Mouse (Mus musculus) CH12.LX (cell line): ENCODE measurements at regions not wholly inside any gene's neighbourhood (a gene's known extent, or its start where the extent isn't known, plus 50 kb on each side); places are given as distances from the start of the nearest gene placed in this dataset.

Experiments
- DNase-seq: peaks from one replicate; pipeline ENCODE4 v3.0.0-alpha.2; 2013; ENCODE audit errors: extremely low read depth
- H3K27ac ChIP-seq: 2 replicates; pipeline ENCODE4 v1.5.1; 2012; ENCODE audit warnings: low read depth, mild to moderate bottlenecking, control low read depth, moderate library complexity; ENCODE audit not compliant: insufficient read depth
- H3K27me3 ChIP-seq: replicated peaks from 2 replicates; pipeline ENCODE3; 2012; ENCODE audit warnings: inconsistent platforms
- H3K36me3 ChIP-seq, 2 experiments: replicated peaks in 1 of 2; 2 replicates each; pipeline versions ENCODE3 to v1.6.1; 2012; ENCODE audit warnings: inconsistent platforms in 1 of 2, low read length in 1 of 2, mild to moderate bottlenecking in 1 of 2, mixed read lengths in 1 of 2, moderate library complexity in 1 of 2; ENCODE audit not compliant: control insufficient read depth in 1 of 2, insufficient read depth in 1 of 2
- H3K4me1 ChIP-seq, 2 experiments: 2 replicates each; pipeline ENCODE4 v1.6.1; 2012; ENCODE audit warnings: inconsistent platforms in 1 of 2, moderate library complexity in 1 of 2; ENCODE audit not compliant: insufficient read depth in 2 of 2, control insufficient read depth in 1 of 2
- H3K4me2 ChIP-seq: 2 replicates; pipeline ENCODE4 v1.6.1; 2012; ENCODE audit warnings: low read depth, mild to moderate bottlenecking, control low read depth; ENCODE audit not compliant: poor library complexity, insufficient read depth, severe bottlenecking
- H3K4me3 ChIP-seq, 3 experiments: fragments of 150-350 bp in 1 of 3; sonication (generic) in 1 of 3; replicated peaks in 1 of 3; 2 replicates each; pipeline versions ENCODE3 to v1.5.1; 2011 to 2012; ENCODE audit warnings: low read depth in 2 of 3, low read length in 2 of 3, mild to moderate bottlenecking in 2 of 3, moderate library complexity in 2 of 3, control low read depth in 1 of 3, improper control_type of control experiment in 1 of 3, inconsistent platforms in 1 of 3, mixed read lengths in 1 of 3; ENCODE audit not compliant: poor library complexity in 1 of 3
- H3K79me2 ChIP-seq: replicated peaks from 2 replicates; pipeline ENCODE4 v1.6.1; 2012; ENCODE audit warnings: mild to moderate bottlenecking, moderate library complexity; ENCODE audit not compliant: control insufficient read depth, poor library complexity, insufficient read depth, severe bottlenecking; ENCODE audit errors: extremely low read depth
- H3K9ac ChIP-seq: 2 replicates; pipeline ENCODE4 v1.6.1; 2012; ENCODE audit warnings: low read depth, mild to moderate bottlenecking, control low read depth, moderate library complexity; ENCODE audit not compliant: insufficient read depth
- H3K9me3 ChIP-seq: replicated peaks from 2 replicates; pipeline ENCODE3; 2012; ENCODE audit warnings: low read length, inconsistent platforms, mixed read lengths
- BHLHE40 ChIP-seq: IDR thresholded peaks from 2 replicates; pipeline ENCODE4 v1.6.1; 2011; ENCODE audit warnings: mild to moderate bottlenecking, low read depth, low read length, improper control_type of control experiment
- CHD2 ChIP-seq: IDR thresholded peaks from 2 replicates; pipeline ENCODE4 v1.6.1; 2011; ENCODE audit warnings: low read length, improper control_type of control experiment
- E2F4 ChIP-seq: IDR thresholded peaks from 2 replicates; pipeline ENCODE4 v1.6.1; 2011; ENCODE audit warnings: low read depth, low read length, improper control_type of control experiment; ENCODE audit not compliant: insufficient replicate concordance
- EP300 ChIP-seq: IDR thresholded peaks from 2 replicates; pipeline ENCODE4 v1.6.1; 2011; ENCODE audit warnings: low read length, improper control_type of control experiment
- ETS1 ChIP-seq: conservative IDR thresholded peaks from 2 replicates; pipeline ENCODE4 v1.6.1; 2012; ENCODE audit warnings: low read depth, mild to moderate bottlenecking, inconsistent platforms, low read length, improper control_type of control experiment, moderate library complexity
- GABPA ChIP-seq: IDR thresholded peaks from 2 replicates; pipeline ENCODE4 v1.6.1; 2012; ENCODE audit warnings: low read depth, low read length, improper control_type of control experiment, inconsistent platforms; ENCODE audit not compliant: insufficient replicate concordance
- IRF4 ChIP-seq: IDR thresholded peaks from 2 replicates; pipeline ENCODE4 v1.6.1; 2014; ENCODE audit warnings: low read depth, mild to moderate bottlenecking, inconsistent platforms, low read length, improper control_type of control experiment
- JUND ChIP-seq: conservative IDR thresholded peaks from 2 replicates; pipeline ENCODE4 v1.6.1; 2011; ENCODE audit warnings: low read depth, low read length, improper control_type of control experiment
- KAT2A ChIP-seq: IDR thresholded peaks from 2 replicates; pipeline ENCODE4 v1.6.1; 2012; ENCODE audit warnings: low read length, improper control_type of control experiment, inconsistent platforms; ENCODE audit not compliant: insufficient replicate concordance
- MAFK ChIP-seq: IDR thresholded peaks from 2 replicates; pipeline ENCODE4 v1.6.1; 2011; ENCODE audit warnings: low read length, improper control_type of control experiment; ENCODE audit not compliant: insufficient replicate concordance
- MAX ChIP-seq: IDR thresholded peaks from 2 replicates; pipeline ENCODE4 v1.6.1; 2011; ENCODE audit warnings: low read length, improper control_type of control experiment
- MAZ ChIP-seq: IDR thresholded peaks from 2 replicates; pipeline ENCODE4 v1.6.1; 2012; ENCODE audit warnings: low read depth, mild to moderate bottlenecking, inconsistent platforms, low read length, improper control_type of control experiment, moderate library complexity
- MXI1 ChIP-seq: IDR thresholded peaks from 2 replicates; pipeline ENCODE4 v1.6.1; 2011; ENCODE audit warnings: mild to moderate bottlenecking, low read depth, low read length, improper control_type of control experiment
- MYC ChIP-seq: IDR thresholded peaks from 2 replicates; pipeline ENCODE4 v1.6.1; 2011; ENCODE audit warnings: low read depth, mild to moderate bottlenecking, improper control_type of control experiment, low read length
- NELFE ChIP-seq: IDR thresholded peaks from 2 replicates; pipeline ENCODE4 v1.6.1; 2011; ENCODE audit warnings: low read depth, low read length, improper control_type of control experiment
- NRF1 ChIP-seq: IDR thresholded peaks from 2 replicates; pipeline ENCODE4 v1.6.1; 2014; ENCODE audit warnings: low read depth, mild to moderate bottlenecking, inconsistent platforms, low read length, improper control_type of control experiment, moderate library complexity
- PAX5 ChIP-seq: IDR thresholded peaks from 2 replicates; pipeline ENCODE4 v1.6.1; 2012; ENCODE audit warnings: low read length, inconsistent platforms, mixed read lengths
- POLR2AphosphoS2 ChIP-seq: IDR thresholded peaks from 2 replicates; pipeline ENCODE4 v1.6.1; 2011; ENCODE audit warnings: low read depth, low read length, improper control_type of control experiment
- RAD21 ChIP-seq: IDR thresholded peaks from 2 replicates; pipeline ENCODE4 v1.6.1; 2011; ENCODE audit warnings: low read depth, mild to moderate bottlenecking, low read length, improper control_type of control experiment, moderate library complexity
- RCOR1 ChIP-seq: conservative IDR thresholded peaks from 2 replicates; pipeline ENCODE4 v1.6.1; 2012; ENCODE audit warnings: low read depth, mild to moderate bottlenecking, inconsistent platforms, low read length, improper control_type of control experiment
- UBTF ChIP-seq: IDR thresholded peaks from 2 replicates; pipeline ENCODE4 v1.6.1; 2012; ENCODE audit warnings: low read depth, mild to moderate bottlenecking, inconsistent platforms, low read length, improper control_type of control experiment, moderate library complexity
- USF1 ChIP-seq: IDR thresholded peaks from 2 replicates; pipeline ENCODE4 v1.6.1; 2014; ENCODE audit warnings: low read depth, mild to moderate bottlenecking, inconsistent platforms, low read length, improper control_type of control experiment
- dilution Hi-C: fragments of 300-500 bp; cut with MboI; formaldehyde crosslinking; loops from 2 replicates; pipeline ENCODE4 v1.14.3; 2020; ENCODE audit warnings: low sequenced_read_pairs; ENCODE audit not compliant: extremely low pct_unique_long_range_greater_than_20kb, extremely low pct_ligation_motif_present
- in situ Hi-C: fragments of 300-500 bp; cut with MboI; formaldehyde crosslinking; loops from 3 replicates; pipeline ENCODE4 v1.14.3; 2019; ENCODE audit warnings: low sequenced_read_pairs, low pct_ligation_motif_present, low pct_unique_long_range_greater_than_20kb, mixed read lengths

GRCm38 (mm10) chr1:23207843-23208242 is 105.8 kb upstream of the 4933415F23Rik start:
- DNase-seq = no peak
- dilution Hi-C loops = no loop called here
- no peak overlapping the region for H3K27ac ChIP-seq
- H3K4me2 ChIP-seq = no peak overlapping the region
- no peaks in the 10 kb centered on the region for H3K9me3 ChIP-seq
- TF ChIP-seq E2F4 (no peak), GABPA (no peak), MYC (no peak), RCOR1 (no peak), POLR2AphosphoS2 (no peak), MAZ (no peak), BHLHE40 (no peak), MAX (no peak), NRF1 (no peak), CHD2 (no peak), ETS1 (no peak), KAT2A (no peak), PAX5 (no peak)
- H3K27me3 ChIP-seq = no peaks in the 10 kb centered on the region
- no peaks in the 10 kb centered on the region for H3K79me2 ChIP-seq
- H3K36me3 ChIP-seq = no peaks in the 10 kb centered on the region
- in situ Hi-C loops = no loop called here
- no peak overlapping the region for H3K9ac ChIP-seq
- no peak overlapping the region for H3K4me3 ChIP-seq
- no peaks in the 10 kb centered on the region for H3K4me1 ChIP-seq

- no peak for DNase-seq
- in situ Hi-C loops = no loop called here
- no peaks in the 10 kb centered on the region for H3K79me2 ChIP-seq
- TF ChIP-seq RAD21 (no peak), UBTF (no peak), USF1 (no peak), POLR2AphosphoS2 (no peak), JUND (no peak), MAFK (no peak), RCOR1 (no peak), EP300 (no peak), IRF4 (no peak), NELFE (no peak), MXI1 (no peak)
- no peak overlapping the region for H3K4me3 ChIP-seq
- H3K36me3 ChIP-seq = no peaks in the 10 kb centered on the region
- no peak overlapping the region for H3K9ac ChIP-seq
- no peaks in the 10 kb centered on the region for H3K4me1 ChIP-seq
- dilution Hi-C loops = no loop called here
- no peaks in the 10 kb centered on the region for H3K9me3 ChIP-seq
- H3K27me3 ChIP-seq = no peaks in the 10 kb centered on the region
- no peak overlapping the region for H3K27ac ChIP-seq
- H3K4me2 ChIP-seq = no peak overlapping the region
Measured at GRCm38 (mm10) chr1:23207024-23207423, 105.0 kb upstream of the 4933415F23Rik start.
